Mouse (Mus musculus): ENCODE measurements around the gene B4galt5.

Gene B4galt5

DNA sequence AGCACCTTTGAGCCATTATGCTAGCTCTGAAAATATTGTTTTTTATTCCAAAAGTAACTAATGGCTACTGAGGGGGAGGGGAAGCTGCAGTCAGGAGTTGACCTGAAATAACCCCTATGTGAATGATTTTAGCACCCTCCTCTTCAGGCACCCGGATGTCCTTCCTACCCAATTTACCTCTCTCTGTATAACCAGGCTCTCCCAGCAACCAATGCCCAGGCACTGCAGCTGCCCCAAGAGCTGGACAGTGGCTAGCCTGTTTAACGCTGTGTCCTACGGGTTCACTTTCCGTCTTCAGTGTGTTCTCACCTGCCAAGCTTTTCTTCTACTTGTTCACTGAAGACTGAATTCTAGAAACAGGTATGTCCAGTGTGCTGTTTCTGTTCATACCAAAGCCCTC, 14.7 kb downstream of the B4galt5 start:
- intact Hi-C loops (cut with DNase I): no loop called here

DNA sequence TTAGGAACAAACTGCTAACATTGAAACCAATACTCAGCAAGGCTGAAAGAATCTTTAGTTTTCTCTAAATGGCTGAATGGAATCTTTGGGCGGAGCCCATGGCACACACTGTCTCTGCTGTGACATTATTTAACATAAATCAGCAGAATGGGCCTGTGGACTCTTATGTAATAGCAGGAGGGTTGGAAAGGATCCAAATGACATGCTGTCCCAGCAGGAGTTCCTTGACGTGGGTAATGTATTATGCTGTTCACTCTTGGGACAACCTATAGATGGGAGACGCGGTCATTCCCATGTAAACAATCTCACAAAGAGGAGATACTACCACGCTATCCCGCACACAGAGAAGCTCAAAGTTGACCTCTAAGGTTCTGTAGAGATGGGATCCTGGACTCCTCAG, 15.5 kb downstream of the B4galt5 start:
- intact Hi-C loops (cut with DNase I): no loop called here

GRCm38 (mm10) chr2:167332336-167332987, 16.5 kb downstream of the B4galt5 start:
- intact Hi-C loops (cut with DNase I): no loop called here

- intact Hi-C loops (cut with DNase I): no loop called here
Observed at GRCm38 (mm10) chr2:167331432-167331921, 17.5 kb downstream of the B4galt5 start.

DNA sequence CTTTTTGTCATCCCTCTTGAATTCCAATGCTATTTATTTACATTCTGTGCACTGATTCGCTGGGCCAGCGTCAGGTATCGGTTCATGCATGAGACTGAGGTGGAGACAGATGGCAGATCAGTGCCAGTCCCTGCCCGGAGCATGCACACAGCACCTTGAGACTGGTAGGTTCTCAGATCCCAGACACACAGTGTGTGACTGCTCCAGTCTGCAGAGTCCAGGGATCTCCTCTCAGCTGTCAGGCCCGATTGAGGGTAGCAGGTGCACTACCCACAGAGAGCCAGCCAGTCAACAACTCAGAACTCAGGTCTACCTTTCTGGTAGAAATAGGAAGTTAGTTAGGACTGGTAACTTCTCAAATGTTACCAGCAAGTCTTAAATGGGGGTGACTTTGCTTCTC, 18.4 kb downstream of the B4galt5 start:
- intact Hi-C loops (cut with DNase I): no loop called here

GRCm38 (mm10) chr2:167329478-167330262, 19.3 kb downstream of the B4galt5 start:
- intact Hi-C loops (cut with DNase I): no loop called here

DNA sequence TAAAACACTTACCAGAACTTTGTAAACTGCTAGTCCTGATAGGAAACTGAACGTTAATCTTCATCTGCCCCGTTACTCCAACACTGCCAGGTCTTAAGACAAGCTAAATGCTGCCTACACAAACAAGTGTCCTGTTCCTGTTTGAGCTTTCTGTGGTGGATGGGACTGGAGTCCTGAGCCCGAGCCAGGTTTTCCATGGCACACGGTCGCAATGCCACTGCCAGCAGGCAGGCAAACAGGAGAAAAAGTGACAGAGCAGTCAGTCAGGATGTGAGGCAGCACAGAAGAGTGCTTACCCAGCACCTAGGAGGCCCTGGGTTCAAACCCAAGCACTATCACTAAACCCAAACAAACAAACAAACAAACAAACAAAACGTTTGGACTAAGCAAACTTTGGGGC, 20.6 kb downstream of the B4galt5 start:
- intact Hi-C loops (cut with DNase I): no loop called here

DNA sequence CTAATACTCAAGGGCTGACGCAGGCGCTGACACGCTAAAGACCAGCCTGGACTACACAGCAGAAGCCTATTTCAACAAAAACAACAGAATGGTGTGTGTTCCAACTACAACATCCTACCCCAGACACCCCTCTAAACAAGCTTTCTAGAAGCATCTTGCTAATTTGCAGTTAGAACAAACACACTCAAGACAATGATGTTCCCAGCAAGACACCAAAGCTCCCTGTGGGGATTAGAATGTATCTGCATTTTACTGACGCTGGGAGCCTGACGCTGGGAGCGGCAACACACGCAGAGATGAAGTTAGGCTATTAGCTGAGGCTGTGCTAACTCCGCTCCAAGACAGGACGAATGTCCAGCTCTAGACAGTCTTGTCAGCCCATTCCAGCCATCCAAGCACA, 22.4 kb downstream of the B4galt5 start:
- intact Hi-C loops (cut with DNase I): no loop called here

GRCm38 (mm10) chr2:167324151-167324930, 24.6 kb downstream of the B4galt5 start:
- intact Hi-C loops (cut with DNase I): no loop called here

GRCm38 (mm10) chr2:167323116-167323515, 25.9 kb downstream of the B4galt5 start:
- intact Hi-C loops (cut with DNase I): no loop called here

DNA sequence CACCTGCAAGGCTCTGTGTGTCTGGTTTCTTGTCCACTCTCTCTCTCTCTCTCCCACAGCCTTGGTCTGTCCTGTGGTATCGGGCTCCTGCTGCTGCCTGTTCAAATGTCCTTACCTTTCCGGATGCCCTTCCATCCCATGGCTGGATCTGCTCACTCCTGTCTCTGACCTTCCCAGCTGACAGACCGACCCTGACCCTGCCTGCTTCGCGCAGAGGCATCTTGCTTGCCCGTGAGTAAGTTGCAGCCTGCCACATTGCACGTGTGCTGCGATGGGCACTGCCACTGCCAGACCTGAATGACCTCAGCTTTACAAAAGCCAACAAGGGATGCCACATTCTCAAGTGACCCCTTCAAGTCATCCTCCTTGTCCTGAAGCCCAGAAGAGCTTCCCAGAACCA, 27.6 kb downstream of the B4galt5 start:
- intact Hi-C loops (cut with DNase I): no loop called here

DNA sequence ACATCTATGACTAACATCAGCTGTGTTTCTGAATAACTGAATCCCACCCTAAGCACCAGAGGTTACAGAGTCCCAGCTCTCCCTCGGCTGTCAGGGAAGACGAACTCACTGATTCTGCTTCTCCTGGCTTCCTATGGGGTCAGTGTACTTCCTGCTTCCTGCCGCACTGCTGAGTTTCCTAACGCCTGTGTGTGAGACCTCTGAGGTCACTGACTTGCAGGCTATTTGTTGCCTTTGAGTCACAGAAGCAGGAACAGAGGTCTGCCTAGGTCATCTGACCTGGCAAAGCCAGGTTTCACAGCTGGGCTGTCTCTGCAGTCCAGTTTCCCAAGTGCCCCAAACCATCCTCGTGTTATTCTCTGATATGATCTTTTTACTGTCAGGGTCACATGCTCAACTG, 30.0 kb downstream of the B4galt5 start:
- intact Hi-C loops (cut with DNase I): no loop called here

- intact Hi-C loops (cut with DNase I): no loop called here
Observed at GRCm38 (mm10) chr2:167316724-167317187, 32.2 kb downstream of the B4galt5 start.

GRCm38 (mm10) chr2:167314491-167314890, 34.5 kb downstream of the B4galt5 start:
- intact Hi-C loops (cut with DNase I): no loop called here

GRCm38 (mm10) chr2:167313501-167314326, 35.3 kb downstream of the B4galt5 start:
- intact Hi-C loops (cut with DNase I): no loop called here

DNA sequence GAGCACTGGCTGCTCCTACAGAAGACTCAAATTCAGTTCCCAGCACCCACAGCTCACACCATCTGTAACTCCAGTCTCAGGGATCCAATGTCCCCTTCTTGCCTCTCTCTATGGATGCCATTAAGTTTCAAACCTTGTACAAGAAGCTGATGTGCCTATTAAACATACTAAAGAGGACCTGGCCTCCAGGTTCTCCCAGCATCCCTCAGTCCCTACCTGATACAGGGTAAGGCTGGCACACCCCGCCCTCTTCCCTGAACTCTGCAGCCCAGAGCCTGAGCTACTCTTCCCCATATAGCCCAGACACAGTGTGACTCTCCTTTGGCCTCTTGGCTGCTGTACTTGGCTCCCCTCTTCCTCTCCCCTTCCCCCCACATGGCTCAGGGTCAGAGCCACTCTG, 38.9 kb downstream of the B4galt5 start:
- intact Hi-C loops (cut with DNase I): no loop called here

GRCm38 (mm10) chr2:167309286-167309685, 39.7 kb downstream of the B4galt5 start:
- intact Hi-C loops (cut with DNase I): loop anchor here (5.0 kb wide), 1 partner anchor 33 kb away; no protein-coding TSS in a partner anchor

GRCm38 (mm10) chr2:167307716-167308115, 41.3 kb downstream of the B4galt5 start:
- intact Hi-C loops (cut with DNase I): loop anchor here (5.0 kb wide), 1 partner anchor 35 kb away; no protein-coding TSS in a partner anchor

GRCm38 (mm10) chr2:167306626-167307541, 42.1 kb downstream of the B4galt5 start:
- intact Hi-C loops (cut with DNase I): loop anchor here (5.0 kb wide), 1 partner anchor 35 kb away; no protein-coding TSS in a partner anchor

DNA sequence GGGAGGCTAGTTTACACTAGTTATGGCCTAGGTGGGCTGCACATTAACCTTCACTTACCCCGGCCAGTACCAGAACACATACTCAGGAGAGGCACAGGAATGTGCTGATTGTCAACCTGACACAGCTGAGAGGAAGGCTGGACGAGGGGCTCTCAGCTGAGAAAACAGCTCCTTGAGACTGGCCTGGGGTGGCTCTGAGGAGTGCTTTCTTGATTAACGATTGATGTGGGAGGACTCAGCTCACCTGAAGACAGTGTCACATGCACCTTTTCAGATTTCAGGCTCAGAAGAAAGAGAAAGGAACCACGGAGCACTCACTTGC, 42.7 kb downstream of the B4galt5 start:
- intact Hi-C loops (cut with DNase I): loop anchor here (5.0 kb wide), 1 partner anchor 36 kb away; no protein-coding TSS in a partner anchor
